Mouse (Mus musculus) limb, embryonic 15.5 days (tissue): ENCODE results near the gene Rasgef1c. TPM values are rescaled to one million over a fixed set of nuclear protein-coding genes. Genes with fewer than 3 reads are reported as not detected.

Experiments used
- ATAC-seq: fragments of 200-750 bp; cut with Nextera tagmentation; 2 replicates; pipeline ENCODE4 v1.8.0; 2017; ENCODE audit warnings: low read depth, moderate TSS enrichment; ENCODE audit not compliant: insufficient number of reproducible peaks, low FRiP score, low TSS enrichment
- H3K27ac ChIP-seq: fragments of 300-500 bp; sonication (generic); 2 replicates; pipeline ENCODE4 v1.5.1; 2015; ENCODE audit warnings: moderate library complexity, mild to moderate bottlenecking, inconsistent platforms
- H3K27me3 ChIP-seq: fragments of 300-500 bp; sonication (generic); 2 replicates; pipeline ENCODE4 v1.6.1; 2015; ENCODE audit warnings: inconsistent platforms
- H3K36me3 ChIP-seq: fragments of 300-500 bp; sonication (generic); 2 replicates; pipeline ENCODE4 v1.6.1; 2015; ENCODE audit warnings: inconsistent platforms
- H3K4me1 ChIP-seq: fragments of 300-500 bp; sonication (generic); 2 replicates; pipeline ENCODE4 v1.6.1; 2015; ENCODE audit warnings: inconsistent platforms
- H3K4me2 ChIP-seq: fragments of 300-500 bp; sonication (generic); 2 replicates; pipeline ENCODE4 v1.6.1; 2015; ENCODE audit warnings: mild to moderate bottlenecking, inconsistent platforms
- H3K4me3 ChIP-seq: fragments of 300-500 bp; sonication (generic); 2 replicates; pipeline ENCODE4 v1.5.1; 2015; ENCODE audit warnings: mild to moderate bottlenecking, inconsistent platforms
- H3K9ac ChIP-seq: fragments of 300-500 bp; sonication (generic); 2 replicates; pipeline ENCODE4 v1.6.1; 2015; ENCODE audit warnings: inconsistent platforms
- H3K9me3 ChIP-seq: fragments of 300-500 bp; sonication (generic); 2 replicates; pipeline ENCODE4 v1.6.1; 2016; ENCODE audit warnings: inconsistent platforms
- WGBS: fragments of 180-500 bp; shearing (Covaris S2); methylation state at CpG from one replicate; pipeline ENCODE4 v1.1.7; 2015; 5-methylcytosine and 5-hydroxymethylcytosine counted together
- polyA plus RNA-seq: library from polyadenylated mRNA; unstranded; fragments of >200 nt; fragmentation: Nextera tagmentation; extraction: Ambion mirVana; gene quantifications from 2 replicates; pipeline ENCODE4 v1.2.1, GENCODE M21; 2015

The Rasgef1c gene
- polyA plus RNA-seq, 1 experiment from 2014 or later: 0.76 TPM

DNA sequence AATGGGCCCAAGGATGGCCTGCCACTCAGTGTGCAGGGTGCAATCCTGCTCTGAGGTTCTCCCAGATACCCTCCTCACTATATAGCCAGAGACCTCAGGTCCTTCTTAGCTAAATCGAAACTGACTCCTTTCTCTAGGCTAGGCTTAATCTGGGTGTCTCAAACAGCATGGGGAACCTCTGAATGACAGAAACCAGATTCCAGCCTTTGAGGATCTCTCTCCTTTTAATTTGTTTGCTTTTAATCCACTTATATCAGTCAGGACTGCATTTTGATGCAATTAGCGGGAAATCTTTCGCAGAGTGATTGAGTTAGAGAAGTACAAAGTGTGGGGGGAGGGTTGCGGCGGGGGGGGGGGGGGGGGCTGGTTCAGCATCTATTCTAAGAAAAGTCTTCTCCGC is 111.4 kb downstream of the Rasgef1c start:
- Histone ChIP-seq H3K27me3 (no peaks in the 10 kb centered on the region), H3K9me3 (no peaks in the 10 kb centered on the region), H3K36me3 (no peaks in the 10 kb centered on the region), H3K4me1 (peaks cover under 1% of the 10 kb centered on the region; the same call in 1 of the 2 replicates), H3K9ac (no peak overlapping the region), H3K4me3 (no peak overlapping the region), H3K27ac (no peak overlapping the region), H3K4me2 (no peak overlapping the region)
- no peak for ATAC-seq
- WGBS: 77% methylated on average over 6 of the region's 6 CpGs

DNA sequence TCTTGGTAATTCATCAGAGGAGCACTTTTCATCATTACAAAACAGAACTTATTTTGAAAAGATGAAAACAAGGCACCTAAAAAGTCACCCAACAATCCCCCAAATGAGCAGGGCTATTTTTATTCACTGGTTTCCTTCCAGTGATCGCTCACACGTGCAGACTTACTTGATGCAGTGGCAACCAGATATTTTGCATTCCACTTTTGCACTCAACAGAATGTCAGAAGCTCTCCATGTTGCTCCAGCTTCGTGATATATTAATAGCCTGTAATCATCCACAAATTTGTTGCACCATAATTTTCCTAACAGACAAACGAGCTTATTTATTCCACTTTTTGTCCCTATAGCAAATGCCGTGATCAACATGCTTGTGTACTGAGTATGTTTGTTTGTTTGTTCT is 114.9 kb downstream of the Rasgef1c start:
- no peak overlapping the region for H3K4me3 ChIP-seq

DNA sequence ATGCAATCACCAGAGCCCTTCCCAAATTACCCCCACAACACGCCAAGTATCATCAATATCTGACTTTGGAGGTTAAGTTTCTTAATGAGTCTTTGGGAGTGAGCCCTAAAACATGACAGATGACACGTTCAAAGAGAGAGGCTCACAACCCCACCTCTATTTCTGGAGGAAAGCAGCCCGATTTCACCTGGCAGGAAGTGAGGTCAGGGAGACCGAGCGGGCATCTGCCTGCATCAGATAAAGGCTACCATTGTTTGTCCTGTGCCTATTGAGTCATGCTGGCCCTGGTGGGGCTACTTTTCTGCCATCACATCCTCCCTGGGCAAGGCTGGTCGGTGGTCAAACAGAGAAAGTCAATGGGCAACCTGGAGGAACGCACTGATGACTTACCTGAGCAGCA is 115.9 kb downstream of the Rasgef1c start:
- WGBS: 75% methylated on average over 7 of the region's 7 CpGs
- Histone ChIP-seq H3K4me2 (no peak overlapping the region), H3K4me3 (no peak overlapping the region), H3K9ac (no peak overlapping the region), H3K4me1 (no peaks in the 10 kb centered on the region), H3K27ac (no peak overlapping the region), H3K9me3 (no peaks in the 10 kb centered on the region), H3K27me3 (no peaks in the 10 kb centered on the region), H3K36me3 (no peaks in the 10 kb centered on the region)
- no peak for ATAC-seq

More for the DNA sequence above, 114.9 kb downstream of the Rasgef1c start:
- H3K4me1 ChIP-seq: no peaks in the 10 kb centered on the region
- no peaks in the 10 kb centered on the region for H3K27me3 ChIP-seq
- no peak overlapping the region for H3K4me2 ChIP-seq
- H3K27ac ChIP-seq: no peak overlapping the region
- H3K9me3 ChIP-seq: no peaks in the 10 kb centered on the region
- 69% methylated on average over 5 of the region's 5 CpGs for WGBS
- no peak overlapping the region for H3K9ac ChIP-seq
- H3K36me3 ChIP-seq: no peaks in the 10 kb centered on the region
- no peak for ATAC-seq

DNA sequence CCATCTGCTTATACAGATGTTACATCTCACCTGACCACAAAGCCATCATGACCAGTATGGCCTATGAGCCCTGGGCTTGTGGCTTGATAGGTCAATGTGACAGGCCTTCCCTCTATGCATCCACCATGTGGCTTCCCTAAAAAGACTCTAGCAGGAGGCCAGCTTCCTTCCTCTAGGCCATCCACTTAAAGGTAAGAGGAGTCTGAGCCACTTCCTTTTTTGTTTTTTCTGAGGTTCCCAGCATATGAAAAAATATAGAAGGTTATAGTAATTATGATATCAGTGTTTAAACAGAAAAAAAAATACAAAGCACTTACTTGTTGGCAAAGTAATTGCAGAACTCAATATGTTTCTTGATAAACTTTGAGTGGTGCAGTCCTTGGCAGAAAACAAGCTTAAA is 117.2 kb downstream of the Rasgef1c start:
- no peaks in the 10 kb centered on the region for H3K9me3 ChIP-seq
- H3K4me2 ChIP-seq: no peak overlapping the region
- H3K4me3 ChIP-seq: no peak overlapping the region
- no peak overlapping the region for H3K27ac ChIP-seq
- H3K4me1 ChIP-seq: no peaks in the 10 kb centered on the region
- ATAC-seq: no peak
- no peaks in the 10 kb centered on the region for H3K27me3 ChIP-seq
- H3K9ac ChIP-seq: no peak overlapping the region
- H3K36me3 ChIP-seq: no peaks in the 10 kb centered on the region

GRCm38 (mm10) chr11:50022085-50022484 is 120.5 kb downstream of the Rasgef1c start:
- peaks cover 9% of the 10 kb centered on the region for H3K4me1 ChIP-seq
- ATAC-seq: no peak
- H3K27me3 ChIP-seq: no peaks in the 10 kb centered on the region
- H3K4me2 ChIP-seq: no peak overlapping the region
- no peak overlapping the region for H3K4me3 ChIP-seq
- no peaks in the 10 kb centered on the region for H3K36me3 ChIP-seq
- no peaks in the 10 kb centered on the region for H3K9me3 ChIP-seq
- H3K9ac ChIP-seq: no peak overlapping the region
- H3K27ac ChIP-seq: no peak overlapping the region
- WGBS: 80% methylated on average over 3 of the region's 3 CpGs

DNA sequence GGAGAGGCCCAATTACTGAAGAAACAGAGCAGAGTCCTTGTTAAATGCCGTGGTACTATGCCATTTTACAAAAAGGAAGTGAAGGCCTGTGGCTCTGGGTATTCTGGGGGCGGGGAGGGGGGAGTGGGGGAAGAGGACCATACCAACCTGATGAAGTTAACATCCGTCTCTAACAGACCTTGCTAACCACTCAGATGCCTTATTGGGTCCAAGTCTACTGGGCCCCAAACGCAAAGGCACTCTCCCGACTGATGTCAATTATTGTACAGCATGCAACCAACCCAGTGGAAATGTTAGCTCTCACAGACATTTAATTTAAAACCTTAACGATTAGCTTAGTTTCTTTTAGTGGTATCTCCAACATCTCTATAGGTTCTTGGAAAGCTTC is 122.8 kb downstream of the Rasgef1c start:
- peak overlapping the region; percentile 68 for H3K4me2 ChIP-seq
- peaks cover 19% of the 10 kb centered on the region for H3K4me1 ChIP-seq
- no peak overlapping the region for H3K9ac ChIP-seq
- peak overlapping the region; percentile 88 for H3K4me3 ChIP-seq
- 51% methylated on average over 6 of the region's 6 CpGs for WGBS
- no peak for ATAC-seq
- H3K27ac ChIP-seq: no peak overlapping the region
- no peaks in the 10 kb centered on the region for H3K9me3 ChIP-seq
- no peaks in the 10 kb centered on the region for H3K27me3 ChIP-seq
- H3K36me3 ChIP-seq: no peaks in the 10 kb centered on the region

- no peaks in the 10 kb centered on the region for H3K9me3 ChIP-seq
- WGBS: under 1% methylated on average over 120 of the region's 129 CpGs
- H3K36me3 ChIP-seq: no peaks in the 10 kb centered on the region
- H3K27ac ChIP-seq: peak within 1 kb of the TSS; percentile 93
- peaks cover 19% of the 10 kb centered on the region for H3K4me1 ChIP-seq
- peak within 1 kb of the TSS; percentile 86 for H3K9ac ChIP-seq
- peak within 1 kb of the TSS; percentile 68 for H3K4me2 ChIP-seq
- ATAC-seq: peak; percentile 90
- H3K27me3 ChIP-seq: no peaks in the 10 kb centered on the region
- peak within 1 kb of the TSS; percentile 88 for H3K4me3 ChIP-seq
Measured at GRCm38 (mm10) chr11:50024833-50025720, 123.4 kb downstream of the Rasgef1c start, which contains the start of gene Rnf130. TSS of gene Rnf130 (plus strand) at chr11:50025346.

- peak overlapping the region; percentile 68 for H3K4me2 ChIP-seq
- H3K9me3 ChIP-seq: no peaks in the 10 kb centered on the region
- peak overlapping the region; percentile 93 for H3K27ac ChIP-seq
- ATAC-seq: 0 out of 2 replicates have a peak, but pooled peaks have one; percentile 6
- H3K9ac ChIP-seq: peak overlapping the region; percentile 86
- WGBS: 5% methylated on average over 24 of the region's 24 CpGs
- no peaks in the 10 kb centered on the region for H3K36me3 ChIP-seq
- no peaks in the 10 kb centered on the region for H3K27me3 ChIP-seq
- H3K4me3 ChIP-seq: peak overlapping the region; percentile 88
- H3K4me1 ChIP-seq: peaks cover 19% of the 10 kb centered on the region
Measured at GRCm38 (mm10) chr11:50025721-50026520, 124.3 kb downstream of the Rasgef1c start.

DNA sequence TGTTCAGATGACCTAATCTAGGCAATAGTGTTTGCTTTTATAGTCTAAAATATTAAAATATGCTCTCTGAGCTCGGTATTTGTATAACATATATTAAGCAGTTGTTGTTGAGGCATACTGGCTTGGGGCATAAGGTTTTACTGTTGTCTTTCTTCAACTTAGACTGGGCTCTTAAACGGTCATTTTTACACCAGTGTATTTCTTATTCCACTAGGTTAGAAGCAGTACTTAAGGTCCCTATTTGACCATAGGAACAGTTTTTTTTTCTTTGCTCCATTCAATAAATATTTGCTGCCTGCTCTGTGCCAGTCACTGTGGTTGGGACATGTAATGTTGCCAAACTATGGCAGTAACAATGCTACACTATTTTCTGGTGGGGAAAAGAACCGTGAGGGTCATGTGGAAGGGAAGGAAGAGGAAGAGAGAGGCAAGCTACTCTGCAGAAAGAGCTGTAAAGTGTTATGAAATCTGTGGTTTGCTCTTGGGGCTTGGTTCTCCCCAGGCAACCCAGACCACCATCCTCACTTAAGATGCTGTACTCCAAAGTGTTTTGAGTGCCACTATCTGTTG is 125.0 kb downstream of the Rasgef1c start:
- no peak for ATAC-seq
- H3K4me1 ChIP-seq: peaks cover 19% of the 10 kb centered on the region
- 21% methylated on average over 3 of the region's 3 CpGs for WGBS
- H3K27ac ChIP-seq: 0 out of 2 replicates have a peak overlapping the region, but pooled peaks have one; percentile 18
- no peak overlapping the region for H3K9ac ChIP-seq
- H3K4me2 ChIP-seq: peak overlapping the region; percentile 68
- no peaks in the 10 kb centered on the region for H3K36me3 ChIP-seq
- H3K9me3 ChIP-seq: no peaks in the 10 kb centered on the region
- peak overlapping the region; percentile 88 for H3K4me3 ChIP-seq
- H3K27me3 ChIP-seq: no peaks in the 10 kb centered on the region

GRCm38 (mm10) chr11:50028416-50028815 is 126.8 kb downstream of the Rasgef1c start:
- H3K4me2 ChIP-seq: no peak overlapping the region
- H3K4me1 ChIP-seq: peaks cover 19% of the 10 kb centered on the region
- H3K36me3 ChIP-seq: no peaks in the 10 kb centered on the region
- no peaks in the 10 kb centered on the region for H3K27me3 ChIP-seq
- no peak overlapping the region for H3K27ac ChIP-seq
- no peak overlapping the region for H3K4me3 ChIP-seq
- H3K9ac ChIP-seq: no peak overlapping the region
- no peak for ATAC-seq
- H3K9me3 ChIP-seq: no peaks in the 10 kb centered on the region
